Mouse (Mus musculus) cerebellum, postnatal 36 days (tissue): ENCODE data around the gene Tedc2.

Source experiments
- DNase-seq, 2 experiments: peaks; one replicate each; pipeline ENCODE4 v3.0.0; 2021 to 2022; ENCODE audit warnings: mixed read lengths in 2 of 2

Gene Tedc2

DNA sequence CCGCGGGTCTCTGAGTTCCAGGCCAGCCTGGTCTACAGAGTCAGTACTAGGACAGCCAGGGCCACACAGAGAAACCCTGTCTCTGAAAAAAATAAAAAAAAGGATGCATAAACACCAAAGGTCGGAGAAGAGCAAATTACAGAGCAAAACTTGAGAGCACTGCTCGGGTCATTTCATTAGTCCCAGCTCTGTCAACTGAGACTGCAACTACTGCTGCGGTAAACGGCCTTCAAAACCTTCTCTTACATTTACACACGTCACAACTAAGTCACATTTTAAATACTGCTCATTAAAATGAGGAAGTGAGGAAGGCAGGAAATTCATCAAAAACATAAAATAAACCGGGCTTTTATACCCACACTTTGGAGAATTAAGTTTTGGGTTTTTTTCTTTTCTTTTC is 27.8 kb downstream of the Tedc2 start:
- no peak for DNase-seq

DNA sequence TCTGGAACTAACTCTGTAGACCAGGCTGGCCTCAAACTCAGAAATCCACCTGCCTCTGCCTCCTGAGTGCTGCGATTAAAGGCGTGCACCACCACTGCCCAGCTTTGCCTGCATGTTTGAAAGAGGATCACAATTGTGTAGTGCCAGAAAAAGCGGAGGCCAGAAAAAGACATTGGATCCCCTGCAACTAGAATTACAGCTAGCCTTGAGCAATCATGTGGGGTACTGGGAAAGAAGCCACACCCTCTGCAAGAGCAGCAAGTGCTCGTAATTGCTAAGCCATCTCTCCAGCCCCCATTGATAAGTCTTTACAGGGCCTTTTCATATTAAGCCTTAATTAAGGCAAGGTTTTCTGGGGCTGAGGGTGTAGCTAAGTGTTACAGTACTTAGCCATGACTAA is 29.2 kb downstream of the Tedc2 start:
- DNase-seq = no peak

DNA sequence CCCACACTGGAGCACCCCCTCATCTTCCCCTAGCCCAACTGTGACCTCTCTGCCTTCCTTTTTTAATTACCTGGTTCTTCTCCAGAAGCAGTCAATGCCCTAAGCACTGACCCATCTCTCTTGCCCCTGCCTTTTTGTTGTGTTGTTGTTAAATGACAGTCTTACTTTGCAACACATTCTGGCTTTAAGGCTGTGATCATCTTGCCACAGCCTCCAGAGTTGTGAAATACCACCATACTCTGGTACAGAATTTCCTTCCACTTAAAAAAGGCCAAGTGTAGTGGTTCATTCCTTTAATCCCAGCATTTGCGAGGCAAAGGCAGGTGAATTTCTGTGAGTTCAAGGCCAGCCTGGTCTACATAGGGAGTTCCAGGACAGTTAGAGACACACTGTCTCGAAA is 29.7 kb downstream of the Tedc2 start:
- no peak for DNase-seq

DNA sequence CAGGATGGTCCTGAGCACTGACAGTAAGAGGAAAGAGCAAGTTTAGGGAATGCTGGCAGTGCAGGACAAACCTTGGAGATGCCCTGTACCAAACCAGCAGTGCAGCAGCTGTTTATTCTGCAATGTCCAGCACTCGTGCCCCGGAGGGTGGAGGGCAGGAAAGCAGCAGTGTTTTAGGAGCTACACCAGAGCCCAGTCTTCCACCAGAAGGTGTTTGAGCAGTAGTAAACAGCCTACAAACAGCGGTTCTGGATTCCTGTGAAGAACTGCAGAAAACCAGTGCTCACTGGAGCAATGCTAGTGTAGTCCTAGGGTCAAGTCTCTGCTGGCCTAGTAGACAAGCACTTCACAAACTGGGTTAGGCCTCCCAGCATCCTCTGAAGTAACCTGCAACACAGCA is 46.4 kb downstream of the Tedc2 start:
- no peak for DNase-seq

DNA sequence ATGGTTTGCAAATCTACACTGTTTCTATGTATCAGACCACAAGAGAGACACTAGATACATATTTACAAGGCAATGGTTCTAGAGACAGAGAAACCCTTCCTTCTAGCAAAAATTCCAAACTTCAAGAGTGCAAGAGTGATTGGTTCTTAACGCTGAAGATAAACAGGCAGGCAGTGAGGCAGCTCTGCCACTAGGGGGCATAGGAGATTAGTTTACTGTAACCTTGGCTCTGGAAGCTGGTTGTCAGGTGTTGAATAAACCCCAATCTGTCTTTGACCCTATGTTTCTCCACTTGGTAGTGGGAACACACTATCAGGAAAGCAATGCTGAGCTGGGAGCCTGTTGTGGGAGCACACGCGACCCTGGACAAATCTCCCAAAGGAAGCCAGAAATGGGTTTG is 47.2 kb downstream of the Tedc2 start:
- peak; percentile 75 to 80 for DNase-seq

DNA sequence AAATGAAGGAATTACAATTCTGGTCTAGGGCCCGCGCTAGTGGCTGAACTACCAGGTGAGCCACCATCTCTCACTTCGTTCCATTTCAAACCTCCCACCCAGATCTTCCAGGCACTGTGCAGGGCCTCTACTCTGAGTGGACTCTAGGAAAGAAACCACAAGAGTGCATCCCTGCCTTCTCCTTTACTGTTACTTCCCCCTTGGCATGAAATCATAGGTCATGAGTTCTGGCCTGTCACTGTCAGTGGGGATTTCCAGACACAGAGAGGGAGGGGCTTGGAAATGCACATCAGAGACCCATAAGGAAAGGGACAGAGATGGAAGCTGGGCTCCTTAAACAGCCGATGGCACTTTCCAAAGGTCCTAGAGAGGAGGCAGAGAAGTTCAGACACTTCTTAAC is 48.9 kb downstream of the Tedc2 start:
- DNase-seq = no peak

DNA sequence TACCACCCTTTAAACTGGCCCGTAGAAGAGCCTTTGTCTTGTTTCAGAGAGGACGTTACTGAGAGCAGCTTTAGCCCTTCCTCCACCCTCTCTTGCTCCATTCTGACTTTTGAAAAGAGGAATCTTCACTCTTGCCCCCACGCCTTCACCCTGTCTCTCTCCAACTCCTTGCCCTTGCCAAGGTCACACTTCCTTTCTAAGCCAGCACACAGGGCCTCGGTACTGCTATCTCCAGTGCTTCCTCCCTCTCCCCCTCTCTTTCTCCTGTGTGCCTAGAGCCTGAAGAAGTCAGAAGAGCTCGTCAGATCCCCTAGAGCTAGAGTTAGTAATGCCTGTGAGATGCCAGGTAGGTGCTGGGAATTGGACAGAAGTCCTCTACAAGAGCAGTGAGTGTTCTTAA is 49.9 kb downstream of the Tedc2 start:
- DNase-seq = no peak

DNA sequence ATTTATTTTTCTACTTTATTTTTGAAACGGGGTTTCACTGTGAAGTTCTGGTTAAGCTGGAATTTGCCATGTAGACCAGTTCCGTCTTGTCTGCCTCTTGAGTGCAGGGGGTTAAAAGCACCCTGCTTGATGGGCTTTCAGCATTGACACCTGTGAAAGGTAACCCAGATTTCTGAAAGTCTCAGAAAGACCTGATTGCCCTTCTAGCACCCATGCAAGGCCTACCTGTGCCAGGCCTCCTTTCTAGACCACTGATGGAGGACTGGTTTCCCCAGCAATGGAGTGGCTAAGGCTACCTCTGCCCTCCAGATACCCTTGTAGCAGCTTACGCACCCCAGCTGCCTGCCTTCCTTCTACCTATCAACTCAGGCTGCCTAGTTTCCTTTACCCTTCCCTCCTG is 50.5 kb downstream of the Tedc2 start:
- no peak for DNase-seq

DNA sequence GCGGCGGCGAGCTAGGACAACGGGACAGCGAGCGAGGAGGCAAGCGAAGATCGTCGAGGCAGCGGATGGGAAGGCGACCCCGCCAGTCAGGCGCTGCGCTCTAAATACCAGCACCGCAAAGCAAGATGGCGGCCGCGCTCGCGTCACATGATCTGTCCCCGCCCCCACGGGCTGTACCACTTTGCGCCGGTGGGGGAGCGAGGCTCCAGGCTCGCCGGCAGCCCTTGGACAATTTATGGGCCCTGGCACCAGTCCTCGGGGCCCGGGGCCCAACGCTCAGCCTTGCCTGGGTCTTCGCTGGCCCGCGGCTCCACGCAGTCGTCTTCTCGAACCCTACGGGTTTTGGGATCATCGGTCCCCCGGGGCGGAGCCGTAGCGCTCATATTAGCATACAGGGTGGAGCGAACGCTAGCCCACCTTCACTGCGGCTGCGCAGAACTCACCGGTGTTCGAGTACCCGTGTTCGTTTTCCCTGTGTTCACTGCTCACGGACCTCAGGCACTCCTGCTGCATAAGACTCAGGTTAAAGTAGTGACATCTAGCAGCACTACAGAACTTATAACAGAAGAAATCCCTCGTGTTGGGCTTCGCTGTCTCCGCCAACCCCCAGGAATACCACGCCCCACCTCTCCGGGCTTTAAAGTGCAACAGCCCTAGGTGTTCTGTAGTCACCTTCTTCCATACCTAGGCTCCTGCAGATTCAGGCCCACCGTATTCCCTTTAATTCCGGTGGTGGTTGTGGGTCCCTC is 51.2 kb downstream of the Tedc2 start, which contains the start of gene Atp6v0c:
Gene Atp6v0c (minus strand): TSS at position 386 of the 749 bp plus-strand sequence.
- peak; percentile 96 to 98 for DNase-seq

DNA sequence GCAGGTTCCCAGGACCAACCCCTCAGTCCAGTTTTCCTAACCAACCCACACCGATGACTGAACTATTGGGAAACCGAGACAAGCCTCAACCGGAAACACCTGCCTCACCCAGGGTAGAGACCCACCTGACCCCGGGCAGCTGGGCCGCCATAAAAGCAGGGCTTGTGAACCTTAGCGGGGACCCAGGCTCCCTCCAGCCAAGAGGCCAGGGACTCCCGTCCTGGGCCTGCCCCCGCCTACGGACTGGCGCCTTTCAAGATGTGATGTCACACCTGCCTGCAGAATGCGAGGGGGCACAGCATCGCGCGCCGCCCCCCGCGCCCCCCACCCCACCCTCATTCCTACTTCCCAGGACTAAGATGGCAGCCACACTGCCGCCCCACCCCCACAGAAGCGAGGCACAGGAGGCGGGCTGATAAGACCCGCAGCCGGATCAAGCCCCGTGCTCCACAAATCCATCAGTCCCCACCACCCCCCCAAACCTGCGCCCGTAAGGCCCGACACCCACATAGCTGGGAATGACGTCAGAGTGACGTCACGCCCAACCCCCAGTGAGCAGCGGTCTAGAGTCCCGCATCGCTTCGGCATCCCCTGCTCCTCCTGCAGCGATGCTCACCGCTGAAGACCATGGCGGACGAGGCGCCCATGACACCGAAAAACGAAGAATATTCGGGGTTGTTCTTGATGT is 51.9 kb downstream of the Tedc2 start:
- peak; percentile 68 to 71 for DNase-seq

DNA sequence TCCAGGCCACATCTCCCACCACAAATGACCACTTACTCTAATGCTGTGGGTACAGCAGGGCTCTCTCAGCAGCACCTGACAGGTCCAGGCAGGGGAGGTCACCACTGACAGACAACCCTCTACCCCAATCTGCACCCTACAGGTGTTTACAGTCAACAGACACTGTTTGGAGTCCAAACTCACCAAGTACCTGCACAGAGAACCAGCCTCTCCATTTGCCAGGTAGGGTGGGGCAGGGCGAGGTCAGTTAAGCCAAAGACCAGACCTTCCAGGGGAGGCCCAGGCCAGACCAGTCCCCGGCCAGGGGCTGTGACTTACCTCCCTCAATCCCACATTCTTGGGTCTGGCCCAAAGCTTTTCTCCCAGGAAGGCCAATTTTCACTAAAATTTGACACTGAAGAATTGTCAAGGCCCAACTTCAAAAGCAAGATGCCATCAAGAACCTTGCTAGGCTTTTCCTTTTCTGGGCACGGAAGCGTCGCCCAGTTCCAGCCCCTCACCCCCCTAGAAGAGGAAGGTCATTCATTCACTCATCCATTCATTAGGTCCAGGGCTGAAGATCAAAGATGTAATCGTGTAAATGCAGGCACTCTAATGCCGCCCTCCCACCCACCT is 52.7 kb downstream of the Tedc2 start:
- DNase-seq = no peak

DNA sequence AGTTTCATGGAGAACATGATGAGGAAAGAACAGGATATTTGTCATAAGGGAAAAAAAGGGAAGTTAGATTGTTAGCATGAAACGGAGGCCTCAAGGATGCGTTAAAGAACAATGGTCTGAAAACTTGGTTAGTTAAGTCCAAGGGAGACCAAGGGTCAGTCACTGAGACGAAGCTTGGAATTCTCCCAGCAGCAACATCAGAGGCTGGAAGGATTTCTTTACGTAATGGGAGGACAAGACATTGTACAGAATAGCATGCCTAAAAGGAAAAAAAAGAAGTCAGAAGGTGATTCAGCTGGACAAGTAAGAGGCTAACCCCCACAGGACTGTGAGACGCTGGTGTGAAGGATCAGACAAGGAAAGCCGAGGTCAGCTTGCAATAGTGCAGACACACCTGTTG is 53.5 kb downstream of the Tedc2 start:
- no peak for DNase-seq
